Mouse (Mus musculus) lung, postnatal 4 days (tissue): ENCODE results near the gene Olfr777.
"Not testable (repeated sequence)": the region's sequence is repeated elsewhere in the genome, so short reads cannot be mapped to it uniquely, and the experiment has no call there.

Experiments used
- DNase-seq, 2 experiments: peaks; one replicate each; pipeline ENCODE4 v3.0.0; 2021

Gene Olfr777

DNA sequence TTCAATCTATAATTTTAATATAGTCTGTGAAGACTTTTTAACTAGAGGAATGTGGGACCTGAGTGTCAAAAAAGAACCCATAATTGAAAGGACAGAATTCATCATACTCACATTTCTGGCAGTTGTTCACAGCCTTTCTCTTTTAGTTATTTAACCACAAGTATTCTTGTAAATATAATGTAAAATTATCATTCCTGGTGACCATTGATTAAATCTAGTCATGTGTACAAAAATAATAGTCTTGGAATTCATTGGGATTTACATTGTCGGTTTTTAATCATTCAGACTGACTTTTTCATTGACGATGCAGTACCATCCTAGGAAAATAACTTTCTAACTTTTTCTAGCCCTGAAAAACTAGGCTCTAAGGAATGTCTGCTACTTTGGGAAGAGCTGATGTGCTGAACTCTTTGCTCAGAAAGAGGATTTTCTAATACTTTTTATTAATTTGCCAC is at the start of gene Olfr777:
Gene Olfr777, minus strand, starts transcription at position 405 of the 455 bp plus-strand sequence.
- DNase-seq: no peak

- DNase-seq: no peak
Measured at GRCm38 (mm10) chr10:129317817-129318216, 46.5 kb upstream of the Olfr777 start, which contains the start of gene Olfr780. TSS of gene Olfr780 (plus strand) at chr10:129318117.

- DNase-seq: not testable (repeated sequence)
Measured at GRCm38 (mm10) chr10:129313521-129313920, 42.2 kb upstream of the Olfr777 start.

- not testable (repeated sequence) for DNase-seq
Measured at GRCm38 (mm10) chr10:129312973-129313372, 41.7 kb upstream of the Olfr777 start.

DNA sequence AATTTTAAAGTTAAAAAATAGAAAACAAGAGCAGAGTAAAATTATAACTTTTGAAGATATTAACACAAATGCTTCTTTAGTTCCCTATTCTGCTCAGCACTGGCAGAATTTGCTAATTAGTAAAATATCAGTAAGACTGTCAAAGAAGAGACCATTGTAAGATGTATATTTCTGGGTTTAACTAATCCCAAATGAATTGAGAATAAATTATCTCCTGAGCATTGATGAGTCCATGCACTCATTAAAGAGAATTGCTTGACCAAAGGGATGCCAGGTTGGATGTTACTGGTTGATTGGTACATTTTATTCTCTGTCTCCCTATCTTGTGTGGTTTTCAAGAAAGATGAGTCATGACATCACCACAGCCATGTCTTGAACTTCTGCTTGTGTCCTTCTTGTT is 12.5 kb downstream of the Olfr777 start, which contains the start of gene Olfr776:
Gene Olfr776, plus strand, starts transcription at position 301 of the 400 bp plus-strand sequence.
- no peak for DNase-seq

DNA sequence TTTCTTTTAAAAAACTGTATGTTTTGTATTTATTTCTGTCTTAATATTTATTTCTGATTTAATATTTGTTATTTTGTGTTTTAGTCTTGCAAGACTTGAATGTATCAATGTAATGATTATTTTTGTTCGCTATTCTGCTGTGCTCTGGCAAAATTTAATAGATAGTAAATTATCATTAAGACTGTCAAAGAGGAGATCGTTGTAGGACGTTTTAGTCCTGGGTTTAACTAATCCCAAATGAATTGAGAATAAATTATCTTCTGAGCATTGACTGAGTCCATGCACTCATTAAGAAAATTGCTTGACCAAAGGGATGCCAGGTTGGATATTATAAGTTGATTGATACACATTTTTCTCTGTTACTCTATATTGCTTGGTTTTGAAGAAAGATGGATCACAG is 23.2 kb downstream of the Olfr777 start, which contains the start of gene Olfr775:
Gene Olfr775, plus strand, starts transcription at position 301 of the 400 bp plus-strand sequence.
- no peak for DNase-seq

DNA sequence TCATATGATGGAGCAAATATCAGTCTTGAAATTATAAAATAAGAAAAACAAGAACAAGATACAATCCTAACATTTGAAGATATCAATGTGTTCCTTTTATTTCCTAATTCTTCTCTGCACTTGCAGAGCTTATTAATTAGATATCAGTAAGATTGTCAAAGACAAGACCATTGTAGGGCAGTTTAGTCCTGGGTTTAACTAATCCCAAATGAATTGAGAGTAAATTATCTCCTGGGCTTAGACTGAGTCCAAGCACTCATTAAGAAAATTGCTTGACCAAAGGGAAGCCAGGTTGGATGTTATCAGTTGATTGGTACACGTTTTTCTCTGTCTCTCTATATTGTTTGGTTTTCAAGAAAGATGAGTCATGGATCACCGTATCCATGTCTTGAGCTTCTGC is 35.4 kb downstream of the Olfr777 start, which contains the start of gene Olfr774:
Gene Olfr774, plus strand, starts transcription at position 301 of the 400 bp plus-strand sequence.
- DNase-seq: no peak

- DNase-seq: no peak
Measured at GRCm38 (mm10) chr10:129230737-129231136, 40.5 kb downstream of the Olfr777 start.
